In the genomic region with DNA sequence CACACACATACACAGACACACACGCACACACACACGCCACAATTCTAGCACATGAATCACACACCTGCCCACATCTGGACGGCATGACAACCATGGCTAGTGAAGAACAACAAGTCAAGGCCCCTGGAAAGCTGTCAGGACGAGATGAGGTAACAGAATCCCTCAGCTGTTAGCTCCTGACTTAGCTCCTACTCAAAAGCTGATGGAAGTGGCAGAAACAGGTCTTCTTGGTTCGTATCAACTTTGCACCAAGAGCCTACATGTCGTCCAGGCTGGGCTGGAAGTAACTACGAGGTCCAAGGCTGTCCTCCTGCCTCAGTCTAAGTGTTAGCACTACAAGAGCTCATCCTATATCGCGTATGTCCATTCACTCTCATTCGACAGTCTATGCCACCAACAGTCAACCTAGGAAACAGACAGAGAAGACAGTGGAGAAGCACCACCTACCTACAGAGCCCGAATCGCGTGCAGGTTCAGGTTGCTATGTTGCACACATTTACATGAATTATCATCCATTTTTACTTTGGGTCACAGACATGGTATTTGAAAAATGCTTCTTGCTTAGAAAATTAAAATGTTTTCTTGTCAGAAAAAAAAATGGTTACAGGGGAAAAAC, we compare ENCODE assay signal across 20 mouse cellular contexts. TPM values are rescaled to one million over a fixed set of nuclear protein-coding genes. Genes with fewer than 3 reads are reported as not detected.
DNase-seq lines count a peak whose midpoint lies in the region; ATAC-seq and TF ChIP-seq lines count a peak whose summit lies in the region.
"Had no signal": no experiment of that assay in that cellular context is flagged by ENCODE, and none has a peak within 500 bp of the region (broad histone marks: within the 10 kb centered on the region; RNA-seq: fewer than 3 reads in every experiment).

No protein-coding gene starts in this region.

- no peaks in the 10 kb centered on the region for H3K36me3 ChIP-seq in heart, embryonic 15.5 days
- no peaks in the 10 kb centered on the region for H3K36me3 ChIP-seq in liver, embryonic 16.5 days (ENCODE audit: control insufficient read depth, insufficient read depth)
- H3K36me3 ChIP-seq in kidney, adult 2 months (ENCODE audit: control insufficient read depth, insufficient read depth, low read length): no peaks in the 10 kb centered on the region
- H3K36me3 ChIP-seq: embryonic facial prominence, embryonic 13.5 days; intestine, embryonic 15.5 days; midbrain, embryonic 13.5 days had no signal

- peak overlapping the region; percentile 70; the same call in 1 of the 2 replicates for H3K27ac ChIP-seq in heart, embryonic 15.5 days
- H3K27ac ChIP-seq in liver, embryonic 16.5 days (ENCODE audit: low read length): no peak overlapping the region; the same call in 1 of the 2 replicates
- no peak overlapping the region for H3K27ac ChIP-seq in kidney, adult 2 months (ENCODE audit: insufficient read depth, low read depth, low read length)
- H3K27ac ChIP-seq: embryonic facial prominence, embryonic 13.5 days; midbrain, embryonic 13.5 days had no signal

- H3K9me3 ChIP-seq in heart, embryonic 15.5 days (replicated peaks): no peaks in the 10 kb centered on the region
- no peaks in the 10 kb centered on the region for H3K9me3 ChIP-seq in liver, embryonic 16.5 days (replicated peaks; ENCODE audit: control insufficient read depth, low read length)
- H3K9me3 ChIP-seq: embryonic facial prominence, embryonic 13.5 days; intestine, embryonic 15.5 days; midbrain, embryonic 13.5 days had no signal

- no peak overlapping the region for H3K4me3 ChIP-seq in heart, embryonic 15.5 days
- H3K4me3 ChIP-seq in liver, embryonic 16.5 days (ENCODE audit: low read depth, low read length): no peak overlapping the region; the same call in 1 of the 2 replicates
- H3K4me3 ChIP-seq in kidney, adult 2 months (ENCODE audit: insufficient read depth, low read depth, low read length): no peak overlapping the region
- H3K4me3 ChIP-seq: embryonic facial prominence, embryonic 13.5 days; intestine, embryonic 15.5 days; midbrain, embryonic 13.5 days; myocyte had no signal

- TF ChIP-seq CTCF in kidney, adult 2 months (conservative IDR thresholded peaks at IDR 0.05; ENCODE audit: insufficient read depth, insufficient read length, low read depth, low read length): no peak

- H3K27me3 ChIP-seq in heart, embryonic 15.5 days: no peaks in the 10 kb centered on the region
- no peaks in the 10 kb centered on the region for H3K27me3 ChIP-seq in liver, embryonic 16.5 days (ENCODE audit: control insufficient read depth, insufficient read depth, low read depth, low read length)
- H3K27me3 ChIP-seq in kidney, adult 2 months (replicated peaks; ENCODE audit: control insufficient read depth, insufficient read depth, low read length): no peaks in the 10 kb centered on the region
- H3K27me3 ChIP-seq: intestine, embryonic 15.5 days; midbrain, embryonic 13.5 days had no signal

- H3K4me2 ChIP-seq in heart, embryonic 15.5 days: peak overlapping the region; percentile 47; the same call in 1 of the 2 replicates
- H3K4me2 ChIP-seq in liver, embryonic 16.5 days (ENCODE audit: low read depth, low read length): peak overlapping the region; percentile 4; the same call in 1 of the 2 replicates
- H3K4me2 ChIP-seq: embryonic facial prominence, embryonic 13.5 days; intestine, embryonic 15.5 days; midbrain, embryonic 13.5 days had no signal

- no peak for DNase-seq in heart, postnatal 4 days
- peak; percentile 41 for DNase-seq in CD4-positive helper T cell, adult 2 months (ENCODE audit: low read depth, low spot score)
- DNase-seq in NIH3T3 (ENCODE audit: low read depth): peak; percentile 36
- DNase-seq in kidney, adult 2 months: no peak
- no peak for DNase-seq in right cerebral cortex, postnatal 4 days
- DNase-seq: right cerebral cortex, adult 18-20 months had no signal

- H3K4me1 ChIP-seq in heart, embryonic 15.5 days (replicated peaks): peaks cover 70% of the 10 kb centered on the region
- peaks cover 55% of the 10 kb centered on the region for H3K4me1 ChIP-seq in liver, embryonic 16.5 days (ENCODE audit: control insufficient read depth, low read depth, low read length)
- peaks cover 6% of the 10 kb centered on the region for H3K4me1 ChIP-seq in kidney, adult 2 months (ENCODE audit: control insufficient read depth, insufficient read depth, low read length)
- H3K4me1 ChIP-seq: midbrain, embryonic 13.5 days had no signal

- no peak for TF ChIP-seq POLR2A in kidney, adult 2 months (IDR thresholded peaks at IDR 0.05; ENCODE audit: low read depth, low read length)

- no peak for ATAC-seq in heart, embryonic 15.5 days (replicated peaks; ENCODE audit: insufficient number of reproducible peaks, insufficient read depth, low FRiP score, low read depth)
- no peak for ATAC-seq in liver, embryonic 16.5 days (ENCODE audit: low read depth)
- ATAC-seq: intestine, embryonic 15.5 days; midbrain, embryonic 13.5 days had no signal

- no peak overlapping the region for H3K9ac ChIP-seq in heart, embryonic 15.5 days
- H3K9ac ChIP-seq in liver, embryonic 16.5 days (ENCODE audit: low read depth, low read length): no peak overlapping the region
- H3K9ac ChIP-seq: embryonic facial prominence, embryonic 13.5 days; midbrain, embryonic 13.5 days had no signal

- WGBS in heart, embryonic 15.5 days: 84% methylated on average over 13 of the region's 13 CpGs
- 73% methylated on average over 13 of the region's 13 CpGs for WGBS in liver, embryonic 16.5 days (ENCODE audit: insufficient replicate concordance)
- WGBS in kidney, adult 2 months: 86% methylated on average over 13 of the region's 13 CpGs

RNA-seq across cellular contexts. Expression of a gene that starts 28.8 kb away (rescaled TPM):
- 25.3 and 34.6 TPM in 2 replicates for polyA plus RNA-seq in heart, embryonic 15.5 days (2015; fragmentation: Nextera tagmentation; extraction: Ambion mirVana)
- total RNA-seq in heart, postnatal 4 days (2021): 10 to 100 TPM; 45.4 to 52.4 TPM
- 21.8 and 22.6 TPM in 2 replicates for polyA plus RNA-seq in liver, embryonic 16.5 days (2015; fragmentation: Nextera tagmentation; extraction: Ambion mirVana)
- polyA plus RNA-seq in kidney, adult 2 months (2012; rRNA removed): 23.2 and 24.0 TPM in 2 replicates

RNA-seq across cellular contexts. Expression of a gene that starts 37.4 kb away (rescaled TPM):
- 6.1 and 11.9 TPM in 2 replicates for polyA plus RNA-seq in heart, embryonic 15.5 days (2015; fragmentation: Nextera tagmentation; extraction: Ambion mirVana)
- 10 to 100 TPM; 15.7 to 17.4 TPM for total RNA-seq in heart, postnatal 4 days (2021)
- 8.1 and 8.3 TPM in 2 replicates for polyA plus RNA-seq in liver, embryonic 16.5 days (2015; fragmentation: Nextera tagmentation; extraction: Ambion mirVana)
- polyA plus RNA-seq in kidney, adult 2 months (2012; rRNA removed): 15.8 and 16.6 TPM in 2 replicates

RNA-seq across cellular contexts. Expression of a gene that starts 51.0 kb away (rescaled TPM):
- 5.5 and 8.1 TPM in 2 replicates for polyA plus RNA-seq in heart, embryonic 15.5 days (2015; fragmentation: Nextera tagmentation; extraction: Ambion mirVana)
- 1 to 10 TPM; 7.8 to 9.9 TPM for total RNA-seq in heart, postnatal 4 days (2021)
- 1.6 and 2.1 TPM in 2 replicates for polyA plus RNA-seq in liver, embryonic 16.5 days (2015; fragmentation: Nextera tagmentation; extraction: Ambion mirVana)
- 30.4 and 31.8 TPM in 2 replicates for polyA plus RNA-seq in kidney, adult 2 months (2012; rRNA removed)

RNA-seq across cellular contexts. Expression of a gene that starts 59.0 kb away (rescaled TPM):
- polyA plus RNA-seq in heart, embryonic 15.5 days (2015; fragmentation: Nextera tagmentation; extraction: Ambion mirVana): not detected in 2 replicates
- not detected for total RNA-seq in heart, postnatal 4 days (2021)
- polyA plus RNA-seq in liver, embryonic 16.5 days (2015; fragmentation: Nextera tagmentation; extraction: Ambion mirVana): not detected in 2 replicates
- polyA plus RNA-seq in kidney, adult 2 months (2012; rRNA removed): not detected in 2 replicates
- total RNA-seq: adrenal gland, postnatal 36 days; gastrocnemius, postnatal 4 days; layer of hippocampus, adult 8-10 months; left cerebral cortex, adult 8-10 months had no signal
- polyA plus RNA-seq: embryonic facial prominence, embryonic 13.5 days; hindbrain, embryonic 11.5 days; intestine, embryonic 15.5 days; kidney, postnatal 0 days; limb, embryonic 14.5 days; myocyte; urinary bladder, adult 2 months had no signal

Comparison
In these comparisons a context has a peak if more than half of its experiments do, and no peak if none do; other contexts are left out.
1. DNase-seq: peak in CD4-positive helper T cell, adult 2 months (single experiment) and NIH3T3 (single experiment); none in heart, postnatal 4 days (single experiment), kidney, adult 2 months (single experiment) and right cerebral cortex, postnatal 4 days (single experiment).